In the genomic region with DNA sequence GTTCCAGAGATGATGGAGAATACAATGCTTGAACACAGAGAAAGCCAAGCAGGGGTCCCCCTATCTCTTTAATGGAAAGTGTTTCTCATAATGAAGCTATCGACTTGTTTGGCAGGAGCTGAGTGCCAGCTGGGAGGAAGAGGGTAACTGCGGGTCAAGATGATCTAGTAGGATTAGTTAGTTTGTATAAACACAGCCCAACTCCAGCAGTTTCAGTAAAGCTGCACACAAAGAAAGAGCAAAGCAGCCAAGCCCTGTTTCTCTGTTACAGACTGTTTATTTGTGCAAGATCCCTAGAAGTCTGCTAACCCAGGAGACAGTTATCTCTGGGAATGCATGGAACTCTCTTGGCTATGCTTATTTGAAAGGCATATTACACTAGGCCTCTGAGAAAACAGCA, we compare ENCODE assay signal across 17 mouse cellular contexts.
DNase-seq lines count a peak whose midpoint lies in the region; ATAC-seq lines count a peak whose summit lies in the region.
"Had no signal": no experiment of that assay in that cellular context is flagged by ENCODE, and none has a peak within 500 bp of the region (broad histone marks: within the 10 kb centered on the region; RNA-seq: fewer than 3 reads in every experiment).

No protein-coding gene starts in this region.

- H3K4me1 ChIP-seq in intestine, embryonic 14.5 days (replicated peaks; ENCODE audit: control insufficient read depth, insufficient read depth, low read length) = peaks cover 20% of the 10 kb centered on the region
- H3K4me1 ChIP-seq: liver, embryonic 12.5 days; megakaryocyte, embryonic 14.5 days had no signal

- DNase-seq in kidney, postnatal 14 days = peak; percentile 7
- DNase-seq in kidney, adult 9 months = no peak
- peak; percentile 23 for DNase-seq in urinary bladder, postnatal 14 days (ENCODE audit: low spot score)
- DNase-seq in urinary bladder, postnatal 25 days (ENCODE audit: low spot score) = no peak
- DNase-seq in intestine, embryonic 14.5 days (ENCODE audit: low spot score) = peak; percentile 54
- peak; percentile 48 for DNase-seq in yolk sac, embryonic 10.5 days (ENCODE audit: low spot score)
- no peak for DNase-seq in gastrocnemius, postnatal 36 days
- DNase-seq: heart, adult 18-20 months; heart, postnatal 36 days; layer of hippocampus, adult 9-11 months; thymus, postnatal 4 days had no signal

- no peaks in the 10 kb centered on the region for H3K27me3 ChIP-seq in intestine, embryonic 14.5 days (replicated peaks; ENCODE audit: control insufficient read depth, insufficient read depth, low read length)
- H3K27me3 ChIP-seq: CH12.LX; kidney, embryonic 15.5 days; liver, embryonic 12.5 days; megakaryocyte, embryonic 14.5 days; neural tube, embryonic 13.5 days; Patski had no signal

- H3K4me2 ChIP-seq in intestine, embryonic 14.5 days (ENCODE audit: low read length) = no peak overlapping the region
- H3K4me2 ChIP-seq: kidney, embryonic 15.5 days; liver, embryonic 12.5 days; neural tube, embryonic 13.5 days had no signal

- H3K27ac ChIP-seq in intestine, embryonic 14.5 days (ENCODE audit: low read depth) = peak overlapping the region; percentile 77
- H3K27ac ChIP-seq: kidney, embryonic 15.5 days; liver, embryonic 12.5 days; neural tube, embryonic 13.5 days had no signal

- H3K4me3 ChIP-seq in intestine, embryonic 14.5 days (ENCODE audit: low read depth, low read length) = no peak overlapping the region
- H3K4me3 ChIP-seq: kidney, embryonic 15.5 days; liver, embryonic 12.5 days; megakaryocyte, embryonic 14.5 days; neural tube, embryonic 13.5 days had no signal

- intact Hi-C loops in gastrocnemius, postnatal 36 days (cut with DNase I) = no loop called here

- WGBS in intestine, embryonic 14.5 days = 9% methylated on average over 2 of the region's 2 CpGs

- no peaks in the 10 kb centered on the region for H3K9me3 ChIP-seq in intestine, embryonic 14.5 days (ENCODE audit: control insufficient read depth, low read length)
- H3K9me3 ChIP-seq: kidney, embryonic 15.5 days; liver, embryonic 12.5 days; megakaryocyte, embryonic 14.5 days; neural tube, embryonic 13.5 days had no signal

- no peaks in the 10 kb centered on the region for H3K36me3 ChIP-seq in intestine, embryonic 14.5 days (ENCODE audit: control insufficient read depth, insufficient read depth, low read length)
- H3K36me3 ChIP-seq: kidney, embryonic 15.5 days; liver, embryonic 12.5 days; neural tube, embryonic 13.5 days had no signal

- no peak overlapping the region for H3K9ac ChIP-seq in intestine, embryonic 14.5 days (ENCODE audit: low read length)
- H3K9ac ChIP-seq: kidney, embryonic 15.5 days; liver, embryonic 12.5 days; neural tube, embryonic 13.5 days had no signal

- no peak for ATAC-seq in intestine, embryonic 14.5 days (replicated peaks; ENCODE audit: low FRiP score, low TSS enrichment, low read depth)
- ATAC-seq: liver, embryonic 12.5 days; Patski had no signal

Comparison
In these comparisons a context has a peak if more than half of its experiments do, and no peak if none do; other contexts are left out.
1. DNase-seq: peak in kidney, postnatal 14 days (single experiment), urinary bladder, postnatal 14 days (single experiment), intestine, embryonic 14.5 days (single experiment) and yolk sac, embryonic 10.5 days (single experiment); none in kidney, adult 9 months (single experiment), urinary bladder, postnatal 25 days (single experiment) and gastrocnemius, postnatal 36 days (0 of 2).